Mouse (Mus musculus) kidney, adult 2 months (tissue): ENCODE measurements at regions not wholly inside any gene's neighbourhood (a gene's known extent, or its start where the extent isn't known, plus 50 kb on each side); places are given as distances from the start of the nearest gene placed in this dataset.
"Not testable (repeated sequence)": the region's sequence is repeated elsewhere in the genome, so short reads cannot be mapped to it uniquely, and the experiment has no call there.

Source experiments
- DNase-seq: peaks from one replicate; pipeline ENCODE4 v3.0.0; 2021
- H3K27ac ChIP-seq: fragments of 200-500 bp; 2 replicates; pipeline ENCODE4 v1.5.1; 2012; ENCODE audit warnings: low read depth, low read length, control low read depth, inconsistent platforms; ENCODE audit not compliant: insufficient read depth
- H3K27me3 ChIP-seq: fragments of 200-500 bp; replicated peaks from 2 replicates; pipeline ENCODE4 v1.6.1; 2012; ENCODE audit warnings: mild to moderate bottlenecking, moderate library complexity, low read length, inconsistent platforms; ENCODE audit not compliant: control insufficient read depth, insufficient read depth
- H3K36me3 ChIP-seq: fragments of 200-500 bp; 2 replicates; pipeline ENCODE4 v1.6.1; 2012; ENCODE audit warnings: mild to moderate bottlenecking, moderate library complexity, low read length, inconsistent platforms; ENCODE audit not compliant: control insufficient read depth, insufficient read depth
- H3K4me1 ChIP-seq: fragments of 200-500 bp; 2 replicates; pipeline ENCODE4 v1.6.1; 2011; ENCODE audit warnings: low read length; ENCODE audit not compliant: control insufficient read depth, insufficient read depth
- H3K4me3 ChIP-seq: fragments of 200-500 bp; 2 replicates; pipeline ENCODE4 v1.5.1; 2011; ENCODE audit warnings: mild to moderate bottlenecking, low read depth, low read length, control low read depth; ENCODE audit not compliant: insufficient read depth
- CTCF ChIP-seq: fragments of 200-500 bp; conservative IDR thresholded peaks from 2 replicates; pipeline ENCODE4 v1.5.1; 2011; ENCODE audit warnings: low read depth, mild to moderate bottlenecking, control low read depth, low read length, moderate library complexity, mixed read lengths; ENCODE audit not compliant: insufficient read depth, insufficient read length
- POLR2A ChIP-seq: fragments of 200-500 bp; IDR thresholded peaks from one replicate; pipeline ENCODE4 v1.6.1; 2011; ENCODE audit warnings: low read depth, low read length, control low read depth
- WGBS: fragments of 180-500 bp; shearing (Covaris S2); methylation state at CpG from one replicate; pipeline ENCODE4 v1.1.7; 2018; 5-methylcytosine and 5-hydroxymethylcytosine counted together

GRCm38 (mm10) chr2:43072964-43073619 lies 419.7 kb upstream of the Lrp1b start:
- H3K27me3 ChIP-seq = no peaks in the 10 kb centered on the region
- no peaks in the 10 kb centered on the region for H3K4me1 ChIP-seq
- H3K4me3 ChIP-seq = no peak overlapping the region

GRCm38 (mm10) chr2:43097560-43098233 lies 444.3 kb upstream of the Lrp1b start:
- TF ChIP-seq CTCF = no peak
- WGBS = 81% methylated on average over 4 of the region's 4 CpGs
- no peaks in the 10 kb centered on the region for H3K4me1 ChIP-seq

More at GRCm38 (mm10) chr2:43072964-43073619, 419.7 kb upstream of the Lrp1b start:
- 65% methylated on average over 8 of the region's 8 CpGs for WGBS
- no peaks in the 10 kb centered on the region for H3K36me3 ChIP-seq
- no peak overlapping the region for H3K27ac ChIP-seq
- DNase-seq = no peak
- TF ChIP-seq POLR2A (no peak), CTCF (no peak)

GRCm38 (mm10) chr2:43119862-43120261 lies 435.3 kb upstream of the Kynu start:
- 67% methylated on average over 1 of the region's 1 CpGs for WGBS
- H3K4me3 ChIP-seq = no peak overlapping the region
- no peaks in the 10 kb centered on the region for H3K27me3 ChIP-seq
- no peaks in the 10 kb centered on the region for H3K36me3 ChIP-seq
- no peak overlapping the region for H3K27ac ChIP-seq
- no peak for DNase-seq
- TF ChIP-seq POLR2A = no peak
- TF ChIP-seq CTCF = no peak
- no peaks in the 10 kb centered on the region for H3K4me1 ChIP-seq

More at GRCm38 (mm10) chr2:43097560-43098233, 444.3 kb upstream of the Lrp1b start:
- no peaks in the 10 kb centered on the region for H3K27me3 ChIP-seq
- H3K4me3 ChIP-seq = no peak overlapping the region
- DNase-seq = no peak
- H3K27ac ChIP-seq = no peak overlapping the region
- no peaks in the 10 kb centered on the region for H3K36me3 ChIP-seq

GRCm38 (mm10) chr2:43153574-43153973 lies 401.6 kb upstream of the Kynu start:
- Histone ChIP-seq H3K4me1 (no peaks in the 10 kb centered on the region), H3K4me3 (no peak overlapping the region), H3K36me3 (no peaks in the 10 kb centered on the region), H3K27me3 (no peaks in the 10 kb centered on the region), H3K27ac (no peak overlapping the region)
- TF ChIP-seq CTCF (no peak), POLR2A (no peak)
- DNase-seq = no peak

GRCm38 (mm10) chr2:43182105-43182504 lies 373.0 kb upstream of the Kynu start:
- no peak for DNase-seq
- no peak for TF ChIP-seq POLR2A
- TF ChIP-seq CTCF = no peak
- no peaks in the 10 kb centered on the region for H3K27me3 ChIP-seq
- no peaks in the 10 kb centered on the region for H3K4me1 ChIP-seq
- H3K4me3 ChIP-seq = no peak overlapping the region
- no peaks in the 10 kb centered on the region for H3K36me3 ChIP-seq
- no peak overlapping the region for H3K27ac ChIP-seq

GRCm38 (mm10) chr2:43195531-43195930 lies 359.6 kb upstream of the Kynu start:
- H3K27ac ChIP-seq, DNase-seq, H3K36me3 ChIP-seq, H3K4me3 ChIP-seq, H3K4me1 ChIP-seq, H3K27me3 ChIP-seq: not testable (repeated sequence)
- WGBS = 93% methylated on average over 15 of the region's 15 CpGs

- Histone ChIP-seq H3K4me1 (no peaks in the 10 kb centered on the region), H3K36me3 (no peaks in the 10 kb centered on the region), H3K27ac (no peak overlapping the region), H3K4me3 (no peak overlapping the region), H3K27me3 (no peaks in the 10 kb centered on the region)
- TF ChIP-seq POLR2A (no peak), CTCF (no peak)
- no peak for DNase-seq
- 74% methylated on average over 3 of the region's 3 CpGs for WGBS
These were observed 346.9 kb upstream of the Kynu start for GRCm38 (mm10) chr2:43208223-43208622.

- Histone ChIP-seq H3K4me3 (no peak overlapping the region), H3K27ac (no peak overlapping the region), H3K27me3 (no peaks in the 10 kb centered on the region), H3K4me1 (no peaks in the 10 kb centered on the region), H3K36me3 (no peaks in the 10 kb centered on the region)
- TF ChIP-seq POLR2A = no peak
- TF ChIP-seq CTCF = no peak
- no peak for DNase-seq
- WGBS = 64% methylated on average over 2 of the region's 2 CpGs
These were observed 341.2 kb upstream of the Kynu start for GRCm38 (mm10) chr2:43213901-43214300.
